Mouse (Mus musculus) forebrain, embryonic 16.5 days (tissue): ENCODE data around the gene Mcrip1. TPM values are rescaled to one million over a fixed set of nuclear protein-coding genes. Genes with fewer than 3 reads are reported as not detected.

Source experiments
- ATAC-seq: fragments of 200-750 bp; cut with Nextera tagmentation; 2 replicates; pipeline ENCODE4 v1.8.0; 2017; ENCODE audit warnings: mild to moderate bottlenecking, moderate library complexity
- H3K27ac ChIP-seq: fragments of 300-500 bp; sonication (generic); 2 replicates; pipeline ENCODE4 v1.5.1; 2014; ENCODE audit warnings: low read length, control low read depth
- H3K27me3 ChIP-seq: fragments of 300-500 bp; sonication (generic); replicated peaks from 2 replicates; pipeline ENCODE4 v1.6.1; 2014; ENCODE audit warnings: low read length; ENCODE audit not compliant: control insufficient read depth, insufficient read depth
- H3K36me3 ChIP-seq: fragments of 300-500 bp; sonication (generic); 2 replicates; pipeline ENCODE4 v1.6.1; 2014; ENCODE audit not compliant: control insufficient read depth, insufficient read depth
- H3K4me1 ChIP-seq: fragments of 300-500 bp; sonication (generic); replicated peaks from 2 replicates; pipeline ENCODE4 v1.6.1; 2014; ENCODE audit warnings: low read length; ENCODE audit not compliant: control insufficient read depth, insufficient read depth
- H3K4me2 ChIP-seq: fragments of 300-500 bp; sonication (generic); 2 replicates; pipeline ENCODE4 v1.6.1; 2014; ENCODE audit warnings: mild to moderate bottlenecking, low read length, control low read depth
- H3K4me3 ChIP-seq: fragments of 300-500 bp; sonication (generic); replicated peaks from 2 replicates; pipeline ENCODE4 v1.5.1; 2014; ENCODE audit warnings: mild to moderate bottlenecking, low read length, control low read depth
- H3K9ac ChIP-seq: fragments of 300-500 bp; sonication (generic); replicated peaks from 2 replicates; pipeline ENCODE4 v1.6.1; 2014; ENCODE audit warnings: low read depth, low read length, control low read depth
- H3K9me3 ChIP-seq: fragments of 300-500 bp; sonication (generic); 2 replicates; pipeline ENCODE4 v1.6.1; 2016; ENCODE audit warnings: low read length; ENCODE audit not compliant: control insufficient read depth
- WGBS: fragments of 180-500 bp; shearing (Covaris S2); extraction: QIAGEN DNeasy Blood & Tissue Kit; methylation state at CpG from one replicate; pipeline ENCODE4 v1.1.7; 2014; 5-methylcytosine and 5-hydroxymethylcytosine counted together
- polyA plus RNA-seq: library from polyadenylated mRNA; unstranded; fragments of >200 nt; fragmentation: Nextera tagmentation; extraction: Ambion mirVana; gene quantifications from 2 replicates; pipeline ENCODE4 v1.2.1, GENCODE M21; 2015

Gene Mcrip1
- polyA plus RNA-seq, 1 experiment from 2014 or later, result 241 TPM

DNA sequence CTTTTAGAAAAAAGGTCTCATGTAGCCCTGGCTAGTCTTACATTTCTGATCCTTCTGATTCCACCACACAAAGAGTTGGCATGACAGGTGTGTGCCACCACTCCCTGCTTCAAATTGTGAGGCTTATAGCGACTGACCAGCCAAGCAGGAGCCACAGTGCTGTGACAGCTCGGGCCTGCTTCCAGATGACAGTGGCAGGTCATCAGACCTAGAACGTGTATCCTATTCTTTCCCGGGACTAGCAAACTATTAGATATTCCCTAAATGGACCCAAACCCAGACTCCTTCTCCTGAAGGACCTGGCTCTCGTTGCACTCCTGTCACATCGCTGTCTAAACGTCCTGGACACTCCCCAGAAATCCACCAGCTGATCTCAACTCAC lies 750 bp downstream of the Mcrip1 start:
- Histone ChIP-seq H3K4me3 (peak overlapping the region; percentile 72), H3K9me3 (no peaks in the 10 kb centered on the region), H3K9ac (peak overlapping the region; percentile 86), H3K27me3 (no peaks in the 10 kb centered on the region), H3K27ac (peak overlapping the region; percentile 67; the same call in 1 of the 2 replicates), H3K4me1 (peaks cover 23% of the 10 kb centered on the region), H3K36me3 (no peaks in the 10 kb centered on the region), H3K4me2 (peak overlapping the region; percentile 85)
- 23% methylated on average over 7 of the region's 7 CpGs for WGBS
- no peak for ATAC-seq

DNA sequence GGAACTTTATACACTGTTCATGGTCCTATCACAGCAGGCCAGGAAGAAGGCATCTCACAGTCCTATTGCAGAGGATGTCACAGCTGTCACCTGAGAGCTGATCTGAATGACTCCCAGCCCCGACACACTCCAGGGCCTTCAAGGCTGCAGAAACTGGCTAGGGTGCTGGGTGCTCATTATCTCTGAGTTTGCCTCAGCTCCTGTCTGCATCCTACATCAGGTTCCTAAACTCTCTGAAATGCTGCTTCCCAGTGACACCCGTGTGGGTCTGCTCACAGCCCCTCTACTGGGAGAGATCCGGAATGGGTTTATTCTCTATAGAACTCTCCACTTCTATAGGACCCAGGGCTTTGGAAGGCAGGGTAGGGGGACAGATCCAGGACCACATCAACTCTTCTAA lies 1.3 kb downstream of the Mcrip1 start:
- Histone ChIP-seq H3K27me3 (no peaks in the 10 kb centered on the region), H3K4me1 (peaks cover 23% of the 10 kb centered on the region), H3K27ac (no peak overlapping the region), H3K9ac (no peak overlapping the region), H3K4me3 (no peak overlapping the region), H3K4me2 (peak overlapping the region; percentile 85), H3K9me3 (no peaks in the 10 kb centered on the region), H3K36me3 (peaks cover 2% of the 10 kb centered on the region; the same call in 1 of the 2 replicates)
- no peak for ATAC-seq
- WGBS, result 82% methylated on average over 3 of the region's 3 CpGs

DNA sequence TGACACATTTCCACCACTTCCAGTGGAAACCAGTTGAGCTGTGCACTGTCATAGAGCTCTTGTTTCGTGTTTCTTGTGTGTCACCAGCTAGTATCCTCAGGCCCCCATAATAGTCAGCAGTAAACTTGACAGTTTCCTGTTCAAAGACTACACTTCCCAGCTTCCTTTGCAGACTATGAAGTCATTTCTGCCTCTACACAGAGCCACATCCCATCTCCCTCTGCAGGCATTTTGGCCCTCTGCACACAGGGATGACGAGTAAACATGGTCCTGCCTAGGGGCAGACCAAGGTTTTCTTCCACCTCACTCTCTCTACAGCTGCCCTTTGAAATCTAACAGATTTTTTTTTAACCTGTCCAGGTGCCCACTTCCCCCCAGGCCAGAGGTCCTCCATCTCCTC lies 2.1 kb downstream of the Mcrip1 start:
- Histone ChIP-seq H3K9ac (no peak overlapping the region), H3K27me3 (no peaks in the 10 kb centered on the region), H3K4me2 (no peak overlapping the region), H3K9me3 (no peaks in the 10 kb centered on the region), H3K36me3 (peaks cover 7% of the 10 kb centered on the region; the same call in 1 of the 2 replicates), H3K27ac (no peak overlapping the region), H3K4me3 (no peak overlapping the region), H3K4me1 (peaks cover 23% of the 10 kb centered on the region)
- 61% methylated on average over 2 of the region's 2 CpGs for WGBS
- ATAC-seq, result no peak

DNA sequence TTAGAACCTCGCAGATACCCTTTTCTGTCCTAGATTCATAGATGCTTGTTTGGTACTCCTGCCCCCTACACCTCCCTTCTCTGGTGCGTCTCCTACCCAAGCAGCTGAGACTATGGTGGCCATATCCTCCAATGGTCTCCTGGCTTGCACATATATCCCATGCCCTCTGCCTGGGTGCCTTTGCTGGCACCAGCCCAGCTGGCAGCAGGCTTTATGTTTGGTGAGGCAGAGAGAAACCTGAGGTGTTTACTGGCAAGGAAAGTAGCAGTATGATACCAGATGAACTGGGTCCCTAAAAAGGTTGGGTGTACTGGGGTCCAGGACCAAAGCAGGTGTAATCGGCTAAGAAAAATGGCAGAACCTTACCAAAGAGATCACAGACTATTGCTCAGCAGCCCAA lies 3.6 kb downstream of the Mcrip1 start:
- H3K9ac ChIP-seq, result no peak overlapping the region
- H3K27me3 ChIP-seq, result no peaks in the 10 kb centered on the region
- ATAC-seq, result no peak
- peaks cover 23% of the 10 kb centered on the region for H3K4me1 ChIP-seq
- H3K4me3 ChIP-seq, result no peak overlapping the region
- H3K36me3 ChIP-seq, result peaks cover 7% of the 10 kb centered on the region; the same call in 1 of the 2 replicates
- WGBS, result 99% methylated on average over 3 of the region's 3 CpGs
- H3K9me3 ChIP-seq, result no peaks in the 10 kb centered on the region
- H3K27ac ChIP-seq, result no peak overlapping the region
- H3K4me2 ChIP-seq, result no peak overlapping the region

DNA sequence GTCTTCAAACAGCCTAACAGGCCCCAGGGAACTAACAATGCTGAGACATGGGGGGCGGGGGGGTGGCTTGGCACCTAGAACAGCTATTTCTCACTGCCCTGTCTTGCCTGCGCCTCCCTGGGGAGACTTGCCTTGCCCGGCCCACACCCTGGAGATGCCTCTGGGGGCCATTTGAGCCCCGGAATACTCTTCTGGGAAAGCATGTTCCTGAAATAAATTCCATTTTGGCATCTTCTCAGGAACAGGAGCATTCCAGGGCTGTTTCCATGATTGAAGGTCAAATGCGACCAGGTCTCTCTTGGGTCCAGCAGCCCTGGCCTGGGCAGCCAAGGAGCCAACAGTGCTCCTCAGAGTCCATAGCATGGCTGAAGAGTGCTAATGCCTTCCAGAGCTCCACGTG lies 7.2 kb downstream of the Mcrip1 start:
- 87% methylated on average over 6 of the region's 6 CpGs for WGBS
- Histone ChIP-seq H3K4me1 (peaks cover 5% of the 10 kb centered on the region), H3K9ac (no peak overlapping the region), H3K4me2 (no peak overlapping the region), H3K4me3 (no peak overlapping the region), H3K27me3 (no peaks in the 10 kb centered on the region), H3K27ac (no peak overlapping the region), H3K36me3 (peaks cover 7% of the 10 kb centered on the region; the same call in 1 of the 2 replicates), H3K9me3 (no peaks in the 10 kb centered on the region)
- no peak for ATAC-seq

DNA sequence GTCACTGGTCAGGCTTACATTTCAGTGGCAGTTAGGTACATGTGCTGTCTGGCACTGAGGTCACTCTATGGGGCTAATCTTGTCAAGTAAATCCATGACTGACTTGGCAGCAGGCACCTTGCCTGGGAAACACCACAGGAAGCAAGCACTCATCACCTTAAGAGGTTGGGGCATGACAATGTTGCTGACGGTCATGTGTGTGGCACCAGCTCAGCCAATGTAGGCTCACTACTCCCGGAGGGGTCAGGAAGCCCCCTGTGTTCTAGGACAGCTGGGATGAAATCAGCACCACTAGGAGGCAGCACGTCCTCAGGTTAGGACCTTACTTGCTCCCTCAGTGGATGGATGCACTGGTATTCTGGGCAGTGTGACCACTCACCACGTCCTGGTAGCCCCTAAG lies 7.6 kb downstream of the Mcrip1 start:
- no peak for ATAC-seq
- Histone ChIP-seq H3K27ac (no peak overlapping the region), H3K4me3 (no peak overlapping the region), H3K4me2 (no peak overlapping the region), H3K4me1 (peaks cover 5% of the 10 kb centered on the region), H3K27me3 (no peaks in the 10 kb centered on the region), H3K36me3 (peaks cover 7% of the 10 kb centered on the region; the same call in 1 of the 2 replicates), H3K9ac (no peak overlapping the region), H3K9me3 (no peaks in the 10 kb centered on the region)
- WGBS, result 38% methylated on average over 4 of the region's 4 CpGs

DNA sequence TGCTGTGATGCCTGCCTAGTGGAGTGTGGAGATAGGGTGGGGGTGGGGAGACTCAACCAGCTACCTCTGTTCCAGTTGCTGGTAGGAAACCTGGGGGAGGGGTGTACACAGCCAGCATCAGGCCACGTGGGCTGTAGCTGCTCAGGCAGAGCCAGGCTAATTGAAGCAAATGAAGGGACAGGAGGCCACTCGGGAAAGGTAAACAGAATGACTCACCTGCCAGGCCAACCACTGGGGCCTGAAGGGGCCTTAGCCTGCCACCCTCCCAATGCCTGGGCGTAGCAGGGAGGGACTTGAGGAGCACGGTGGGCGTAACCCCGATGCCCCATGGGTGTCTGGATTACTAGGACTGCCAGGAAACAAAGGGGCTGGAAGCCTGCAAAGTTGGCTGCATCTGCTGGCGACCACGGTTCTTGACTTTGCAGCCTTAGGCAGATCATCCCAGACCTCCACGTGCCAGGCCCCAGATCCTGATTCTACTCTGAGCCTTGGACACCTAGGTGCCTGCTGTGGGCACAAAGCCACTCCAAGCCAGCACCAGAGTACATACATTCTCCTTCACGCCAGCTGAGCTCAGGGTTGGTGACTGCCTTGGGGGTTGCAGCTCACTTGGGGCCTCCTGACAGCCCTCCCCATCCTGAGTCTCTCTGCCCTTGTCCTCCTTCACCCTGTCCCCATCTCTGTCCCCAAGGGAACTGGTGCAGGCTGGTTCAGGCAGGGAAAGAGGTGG lies 10.1 kb downstream of the Mcrip1 start:
- H3K4me2 ChIP-seq, result no peak overlapping the region
- peaks cover 7% of the 10 kb centered on the region; the same call in 1 of the 2 replicates for H3K36me3 ChIP-seq
- no peak overlapping the region for H3K27ac ChIP-seq
- ATAC-seq, result peak; percentile 41; the same call in 1 of the 2 replicates
- no peak overlapping the region for H3K4me3 ChIP-seq
- H3K9ac ChIP-seq, result peak overlapping the region; percentile 27; the same call in 1 of the 2 replicates
- 19% methylated on average over 10 of the region's 10 CpGs for WGBS
- peaks cover 5% of the 10 kb centered on the region for H3K4me1 ChIP-seq
- no peaks in the 10 kb centered on the region for H3K9me3 ChIP-seq
- H3K27me3 ChIP-seq, result no peaks in the 10 kb centered on the region

DNA sequence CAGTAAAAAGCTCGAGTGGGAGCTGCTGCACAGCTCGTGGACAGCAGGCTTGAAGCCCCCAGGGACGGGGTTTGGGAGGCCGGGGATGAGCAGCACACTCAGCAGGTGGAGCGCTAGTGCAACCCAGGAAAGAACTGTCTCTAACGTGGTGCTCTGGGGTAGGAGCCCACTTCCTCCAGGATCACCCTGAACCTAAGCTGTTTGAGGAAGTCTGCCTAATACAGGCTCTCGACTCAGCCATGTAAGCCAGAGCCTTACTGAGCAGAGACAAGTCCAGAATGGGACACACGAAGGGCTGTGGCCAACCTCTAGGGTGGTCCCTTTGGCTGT lies 10.6 kb downstream of the Mcrip1 start:
- WGBS, result 50% methylated on average over 8 of the region's 8 CpGs
- ATAC-seq, result no peak

DNA sequence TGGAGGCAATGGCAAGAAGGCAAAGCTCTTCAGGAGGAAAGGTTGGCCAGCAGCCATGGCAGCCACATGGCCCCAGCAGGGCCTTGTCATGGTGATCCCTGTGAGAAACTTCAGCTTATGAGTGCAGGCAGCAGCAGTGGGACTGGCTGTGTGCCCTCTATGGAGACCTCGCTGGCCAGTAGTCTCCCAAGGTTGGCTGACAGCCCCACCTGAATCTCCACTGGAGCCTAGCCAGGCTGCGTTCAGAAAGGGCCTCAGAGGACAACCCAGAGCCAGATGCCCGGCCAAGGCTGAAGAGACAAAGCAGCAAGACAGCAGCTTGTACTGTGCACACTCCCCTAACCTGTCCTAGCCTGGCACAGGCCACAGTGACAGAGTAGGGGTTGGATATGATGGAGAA lies 11.0 kb downstream of the Mcrip1 start:
- no peak for ATAC-seq
- H3K9ac ChIP-seq, result no peak overlapping the region
- peaks cover 5% of the 10 kb centered on the region for H3K4me1 ChIP-seq
- no peaks in the 10 kb centered on the region for H3K9me3 ChIP-seq
- H3K4me3 ChIP-seq, result no peak overlapping the region
- H3K27ac ChIP-seq, result no peak overlapping the region
- peaks cover 7% of the 10 kb centered on the region; the same call in 1 of the 2 replicates for H3K36me3 ChIP-seq
- WGBS, result 58% methylated on average over 3 of the region's 3 CpGs
- H3K27me3 ChIP-seq, result no peaks in the 10 kb centered on the region
- H3K4me2 ChIP-seq, result no peak overlapping the region

More for the DNA sequence above, 10.6 kb downstream of the Mcrip1 start:
- peaks cover 5% of the 10 kb centered on the region for H3K4me1 ChIP-seq
- H3K4me3 ChIP-seq, result no peak overlapping the region
- H3K36me3 ChIP-seq, result peaks cover 7% of the 10 kb centered on the region; the same call in 1 of the 2 replicates
- no peak overlapping the region for H3K4me2 ChIP-seq
- no peaks in the 10 kb centered on the region for H3K27me3 ChIP-seq
- H3K9ac ChIP-seq, result no peak overlapping the region
- no peaks in the 10 kb centered on the region for H3K9me3 ChIP-seq
- H3K27ac ChIP-seq, result no peak overlapping the region
